Mouse (Mus musculus) kidney, embryonic 15.5 days (tissue): ENCODE data around the gene Phactr2. TPM values are rescaled to one million over a fixed set of nuclear protein-coding genes. Genes with fewer than 3 reads are reported as not detected.

Source experiments
- ATAC-seq: fragments of 200-750 bp; cut with Nextera tagmentation; replicated peaks from 2 replicates; pipeline ENCODE4 v1.8.0; 2017; ENCODE audit warnings: moderate TSS enrichment; ENCODE audit not compliant: low FRiP score
- H3K27ac ChIP-seq: fragments of 300-500 bp; sonication (generic); 2 replicates; pipeline ENCODE4 v1.5.1; 2015; ENCODE audit warnings: mild to moderate bottlenecking, inconsistent platforms
- H3K27me3 ChIP-seq: fragments of 300-500 bp; sonication (generic); 2 replicates; pipeline ENCODE4 v1.6.1; 2015; ENCODE audit warnings: inconsistent platforms
- H3K36me3 ChIP-seq: fragments of 300-500 bp; sonication (generic); 2 replicates; pipeline ENCODE4 v1.6.1; 2015; ENCODE audit warnings: inconsistent platforms
- H3K4me1 ChIP-seq: fragments of 300-500 bp; sonication (generic); 2 replicates; pipeline ENCODE4 v1.6.1; 2015; ENCODE audit warnings: inconsistent platforms
- H3K4me2 ChIP-seq: fragments of 300-500 bp; sonication (generic); 2 replicates; pipeline ENCODE4 v1.6.1; 2015; ENCODE audit warnings: moderate library complexity, mild to moderate bottlenecking, inconsistent platforms
- H3K4me3 ChIP-seq: fragments of 300-500 bp; sonication (generic); replicated peaks from 2 replicates; pipeline ENCODE4 v1.5.1; 2015; ENCODE audit warnings: mild to moderate bottlenecking, inconsistent platforms
- H3K9ac ChIP-seq: fragments of 300-500 bp; sonication (generic); 2 replicates; pipeline ENCODE4 v1.6.1; 2015; ENCODE audit warnings: mild to moderate bottlenecking, inconsistent platforms
- H3K9me3 ChIP-seq: fragments of 300-500 bp; sonication (generic); replicated peaks from 2 replicates; pipeline ENCODE4 v1.6.1; 2016; ENCODE audit warnings: inconsistent platforms
- WGBS: fragments of 180-500 bp; shearing (Covaris S2); methylation state at CpG from one replicate; pipeline ENCODE4 v1.1.7; 2015; ENCODE audit warnings: mixed read lengths; 5-methylcytosine and 5-hydroxymethylcytosine counted together
- polyA plus RNA-seq: library from polyadenylated mRNA; unstranded; fragments of >200 nt; fragmentation: Nextera tagmentation; extraction: Ambion mirVana; gene quantifications from 2 replicates; pipeline ENCODE4 v1.2.1, GENCODE M21; 2015

The Phactr2 gene
- polyA plus RNA-seq, 1 experiment from 2014 or later = 30.6 TPM

DNA sequence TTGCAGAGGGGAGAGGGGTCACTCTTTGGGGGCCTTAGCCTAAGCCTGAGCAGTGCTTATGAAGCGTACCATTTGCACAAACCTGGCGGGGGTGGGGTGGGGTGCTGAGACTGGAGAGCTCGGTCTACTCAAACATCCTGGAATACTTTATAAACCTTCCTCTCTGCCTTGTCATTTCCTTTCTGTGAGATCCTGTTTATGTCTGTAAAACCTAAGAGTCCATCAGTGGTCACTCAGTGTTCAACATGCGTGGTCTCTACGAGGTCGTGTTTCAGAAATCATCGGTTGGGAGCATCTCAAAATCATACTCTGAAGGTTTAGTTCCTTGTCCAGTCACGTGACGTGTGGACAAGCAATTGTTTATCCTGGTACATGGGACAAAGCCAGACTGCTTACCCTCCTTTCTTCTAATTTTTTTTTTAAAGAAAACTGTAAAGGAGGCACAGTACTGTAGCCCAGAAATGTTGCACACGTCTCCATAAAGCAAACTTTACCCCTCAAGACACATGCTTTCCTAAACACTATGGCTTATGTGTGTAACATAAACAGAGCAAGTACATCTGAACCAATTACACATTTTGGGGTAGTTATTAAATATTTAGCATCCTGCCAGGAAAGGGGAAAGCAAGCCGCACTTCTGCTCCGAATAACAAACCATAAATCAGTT is 150.9 kb downstream of the Phactr2 start:
- WGBS = 5% methylated on average over 12 of the region's 12 CpGs
- H3K4me3 ChIP-seq = peak overlapping the region; percentile 71
- peaks cover 29% of the 10 kb centered on the region for H3K4me1 ChIP-seq
- H3K27ac ChIP-seq = peak overlapping the region; percentile 96
- no peaks in the 10 kb centered on the region for H3K36me3 ChIP-seq
- H3K27me3 ChIP-seq = no peaks in the 10 kb centered on the region
- peak; percentile 76 for ATAC-seq
- peak overlapping the region; percentile 78 for H3K4me2 ChIP-seq
- peak overlapping the region; percentile 84 for H3K9ac ChIP-seq
- no peaks in the 10 kb centered on the region for H3K9me3 ChIP-seq

- Histone ChIP-seq H3K9me3 (no peaks in the 10 kb centered on the region), H3K4me3 (no peak overlapping the region), H3K36me3 (no peaks in the 10 kb centered on the region), H3K27me3 (no peaks in the 10 kb centered on the region), H3K4me1 (peaks cover 23% of the 10 kb centered on the region), H3K9ac (no peak overlapping the region), H3K4me2 (no peak overlapping the region), H3K27ac (no peak overlapping the region)
- no peak for ATAC-seq
- WGBS = 80% methylated on average over 5 of the region's 5 CpGs
Measured at GRCm38 (mm10) chr10:13314999-13315398, 159.2 kb downstream of the Phactr2 start.

DNA sequence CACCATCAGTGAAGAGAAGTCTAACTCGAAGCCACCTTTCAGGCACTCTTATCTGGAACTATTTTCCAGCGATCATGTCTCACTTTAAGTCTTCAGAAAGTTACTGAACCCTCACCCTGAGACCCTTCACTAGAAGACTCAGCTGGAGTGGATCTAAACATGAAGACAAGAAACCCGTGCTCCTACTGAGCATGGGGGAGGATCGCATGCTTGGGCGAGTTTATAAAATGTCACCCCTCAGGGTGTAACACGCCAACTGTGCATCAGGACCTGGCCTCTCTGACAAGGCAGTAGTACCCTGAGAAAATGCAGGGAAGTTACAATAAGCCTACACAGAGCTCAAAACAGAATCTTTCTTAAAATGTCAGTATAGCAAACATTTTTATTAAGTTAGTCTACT is 161.6 kb downstream of the Phactr2 start:
- 38% methylated on average over 6 of the region's 6 CpGs for WGBS
- Histone ChIP-seq H3K4me1 (peaks cover 23% of the 10 kb centered on the region), H3K27me3 (no peaks in the 10 kb centered on the region), H3K4me3 (no peak overlapping the region), H3K27ac (peak overlapping the region; percentile 14; the same call in 1 of the 2 replicates), H3K36me3 (no peaks in the 10 kb centered on the region), H3K9me3 (no peaks in the 10 kb centered on the region), H3K4me2 (no peak overlapping the region), H3K9ac (no peak overlapping the region)
- ATAC-seq = peak; percentile 69

GRCm38 (mm10) chr10:13311612-13312011 is 162.6 kb downstream of the Phactr2 start:
- Histone ChIP-seq H3K4me3 (no peak overlapping the region), H3K9ac (no peak overlapping the region), H3K4me2 (no peak overlapping the region), H3K27ac (0 out of 2 replicates have a peak overlapping the region, but pooled peaks have one; percentile 14), H3K9me3 (no peaks in the 10 kb centered on the region), H3K4me1 (peaks cover 23% of the 10 kb centered on the region), H3K27me3 (no peaks in the 10 kb centered on the region), H3K36me3 (no peaks in the 10 kb centered on the region)
- no peak for ATAC-seq
- 81% methylated on average over 6 of the region's 6 CpGs for WGBS

GRCm38 (mm10) chr10:13310075-13310474 is 164.1 kb downstream of the Phactr2 start:
- ATAC-seq = no peak
- H3K4me2 ChIP-seq = no peak overlapping the region
- H3K27me3 ChIP-seq = no peaks in the 10 kb centered on the region
- H3K9me3 ChIP-seq = no peaks in the 10 kb centered on the region
- peaks cover 27% of the 10 kb centered on the region for H3K4me1 ChIP-seq
- no peak overlapping the region for H3K27ac ChIP-seq
- 79% methylated on average over 3 of the region's 3 CpGs for WGBS
- H3K9ac ChIP-seq = no peak overlapping the region
- no peak overlapping the region for H3K4me3 ChIP-seq
- H3K36me3 ChIP-seq = no peaks in the 10 kb centered on the region

GRCm38 (mm10) chr10:13304641-13305241 is 169.5 kb downstream of the Phactr2 start:
- no peak for ATAC-seq
- no peak overlapping the region for H3K4me2 ChIP-seq
- no peaks in the 10 kb centered on the region for H3K36me3 ChIP-seq
- no peaks in the 10 kb centered on the region for H3K27me3 ChIP-seq
- H3K4me3 ChIP-seq = no peak overlapping the region
- no peak overlapping the region for H3K9ac ChIP-seq
- H3K27ac ChIP-seq = peak overlapping the region; percentile 79; the same call in 1 of the 2 replicates
- WGBS = 73% methylated on average over 10 of the region's 10 CpGs
- peaks cover 44% of the 10 kb centered on the region for H3K4me1 ChIP-seq
- H3K9me3 ChIP-seq = no peaks in the 10 kb centered on the region

DNA sequence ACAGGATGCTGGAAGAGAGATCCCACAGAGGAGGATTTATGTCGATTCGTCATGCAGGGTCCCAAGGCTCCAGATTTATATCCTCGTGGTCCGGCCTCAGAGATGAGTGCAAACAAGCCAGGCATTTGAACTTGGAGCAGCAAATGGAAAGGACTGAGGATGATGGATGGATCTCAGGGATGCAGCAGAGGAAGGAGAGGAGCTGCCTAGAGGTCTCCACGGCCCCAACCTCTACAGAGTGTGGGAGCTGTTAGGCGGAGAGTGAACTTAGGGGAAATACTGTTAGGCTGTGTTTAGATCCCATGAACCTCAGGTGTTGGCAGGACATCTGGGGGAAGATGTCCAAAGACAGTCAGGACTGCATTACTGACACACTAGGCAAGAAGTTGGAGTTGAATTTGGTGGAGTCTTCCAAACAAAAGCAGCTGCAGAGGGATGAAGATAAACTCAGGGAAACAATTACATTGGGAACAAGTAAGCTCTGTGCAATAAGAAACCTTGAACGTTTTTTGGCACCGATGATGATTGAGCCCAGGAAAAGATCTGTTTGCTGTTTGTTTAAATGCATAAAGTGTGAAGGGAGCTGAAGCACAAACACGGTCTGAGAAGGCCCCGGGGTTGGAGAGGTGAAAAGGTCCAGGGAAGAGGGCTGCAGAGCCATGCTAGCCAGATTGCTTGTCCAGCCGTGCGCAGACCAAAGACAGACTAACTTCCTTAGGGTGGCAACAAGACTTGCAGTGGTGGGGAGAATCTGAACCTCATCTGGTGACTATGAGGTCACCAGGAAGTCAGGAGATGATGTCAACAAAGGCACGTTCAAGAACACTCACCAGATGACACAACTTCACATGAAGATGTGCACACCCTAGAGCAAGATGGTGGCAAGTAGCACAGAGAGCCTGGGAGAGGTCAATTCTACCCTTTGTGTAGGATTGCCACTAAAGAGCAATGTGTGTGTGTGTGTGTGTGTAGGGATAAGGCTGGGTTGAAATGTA is 170.6 kb downstream of the Phactr2 start:
- no peaks in the 10 kb centered on the region for H3K36me3 ChIP-seq
- WGBS = 38% methylated on average over 13 of the region's 13 CpGs

DNA sequence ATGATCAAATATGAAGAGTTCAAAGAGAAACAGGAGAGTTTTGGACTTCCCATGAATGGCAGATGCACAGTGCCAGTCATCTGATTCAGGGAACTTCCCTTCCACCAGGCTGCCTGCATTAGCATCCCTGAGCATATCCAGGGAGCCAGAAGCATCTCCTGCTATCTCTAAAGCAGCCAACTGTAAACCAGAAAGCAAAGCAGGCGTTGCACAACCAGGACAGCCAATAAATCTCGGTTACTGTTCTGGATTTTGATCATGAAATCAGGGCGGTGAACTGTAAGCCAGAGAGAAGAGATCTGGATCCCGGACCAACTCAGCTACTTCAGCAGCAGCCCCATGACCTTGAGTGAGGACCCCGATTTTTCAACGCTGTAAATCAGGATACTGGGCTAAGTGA is 173.6 kb downstream of the Phactr2 start:
- ATAC-seq = peak; percentile 33; the same call in 1 of the 2 replicates
- H3K4me3 ChIP-seq = no peak overlapping the region
- H3K4me2 ChIP-seq = no peak overlapping the region
- H3K9me3 ChIP-seq = no peaks in the 10 kb centered on the region
- H3K9ac ChIP-seq = no peak overlapping the region
- WGBS = 47% methylated on average over 6 of the region's 6 CpGs
- H3K4me1 ChIP-seq = peaks cover 43% of the 10 kb centered on the region
- no peaks in the 10 kb centered on the region for H3K27me3 ChIP-seq
- H3K36me3 ChIP-seq = no peaks in the 10 kb centered on the region
- peak overlapping the region; percentile 63 for H3K27ac ChIP-seq

More for the DNA sequence above, 170.6 kb downstream of the Phactr2 start:
- Histone ChIP-seq H3K27me3 (no peaks in the 10 kb centered on the region), H3K27ac (peak overlapping the region; percentile 79), H3K4me2 (no peak overlapping the region), H3K4me3 (no peak overlapping the region), H3K9me3 (no peaks in the 10 kb centered on the region), H3K9ac (no peak overlapping the region), H3K4me1 (peaks cover 44% of the 10 kb centered on the region)
- peak; percentile 55 for ATAC-seq

- Histone ChIP-seq H3K9me3 (no peaks in the 10 kb centered on the region), H3K36me3 (no peaks in the 10 kb centered on the region), H3K4me1 (peaks cover 47% of the 10 kb centered on the region), H3K27ac (0 out of 2 replicates have a peak overlapping the region, but pooled peaks have one; percentile 63), H3K9ac (no peak overlapping the region), H3K27me3 (no peaks in the 10 kb centered on the region), H3K4me2 (no peak overlapping the region), H3K4me3 (no peak overlapping the region)
- 56% methylated on average over 6 of the region's 6 CpGs for WGBS
- peak; percentile 41; the same call in 1 of the 2 replicates for ATAC-seq
Measured at GRCm38 (mm10) chr10:13300196-13300595, 174.0 kb downstream of the Phactr2 start.

GRCm38 (mm10) chr10:13294886-13295285 is 179.3 kb downstream of the Phactr2 start:
- H3K4me3 ChIP-seq = no peak overlapping the region
- H3K27ac ChIP-seq = no peak overlapping the region
- no peaks in the 10 kb centered on the region for H3K27me3 ChIP-seq
- H3K9ac ChIP-seq = no peak overlapping the region
- ATAC-seq = no peak
- H3K36me3 ChIP-seq = peaks cover 8% of the 10 kb centered on the region
- H3K4me2 ChIP-seq = no peak overlapping the region
- WGBS = 84% methylated on average over 2 of the region's 2 CpGs
- no peaks in the 10 kb centered on the region for H3K9me3 ChIP-seq
- peaks cover 7% of the 10 kb centered on the region; the same call in 1 of the 2 replicates for H3K4me1 ChIP-seq

DNA sequence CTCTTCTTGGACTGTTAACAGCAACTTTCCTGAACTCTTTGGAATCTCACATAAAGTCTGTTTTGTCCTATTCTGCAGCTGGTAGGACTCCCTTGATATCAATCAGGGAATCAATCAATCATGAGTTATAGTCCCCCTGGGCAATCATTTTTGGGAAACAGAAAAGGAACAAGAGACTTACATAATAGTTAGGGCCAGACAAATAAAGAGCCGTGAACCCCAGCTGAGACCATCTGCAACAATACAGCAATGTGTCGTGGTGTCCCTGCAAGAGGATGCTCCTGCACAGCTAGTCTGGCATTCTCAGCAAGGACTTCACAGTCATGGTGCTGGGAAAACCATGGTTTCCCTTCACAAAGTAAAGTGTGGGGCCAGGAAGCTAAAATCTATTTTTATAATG is 182.2 kb downstream of the Phactr2 start:
- Histone ChIP-seq H3K27ac (no peak overlapping the region), H3K9ac (no peak overlapping the region), H3K36me3 (peaks cover 12% of the 10 kb centered on the region), H3K4me2 (no peak overlapping the region), H3K27me3 (no peaks in the 10 kb centered on the region), H3K9me3 (no peaks in the 10 kb centered on the region), H3K4me3 (no peak overlapping the region), H3K4me1 (peaks cover 7% of the 10 kb centered on the region; the same call in 1 of the 2 replicates)
- no peak for ATAC-seq
- 56% methylated on average over 2 of the region's 2 CpGs for WGBS
